Mouse (Mus musculus): ENCODE measurements around the gene Spire2.
A peak's percentile ranks its signal among the peaks of the same experiment; 100 is the strongest.
"Not testable (repeated sequence)": the region's sequence is repeated elsewhere in the genome, so short reads cannot be mapped to it uniquely, and the experiment has no call there.

Gene Spire2

GRCm38 (mm10) chr8:123384883-123385540, 52.5 kb downstream of the Spire2 start:
- peak in 1 of 2 experiments; percentile 56 for DNase-seq

GRCm38 (mm10) chr8:123387041-123387440, 54.5 kb downstream of the Spire2 start:
- DNase-seq: no peak

- DNase-seq: no peak
Measured at GRCm38 (mm10) chr8:123387801-123388200, 55.3 kb downstream of the Spire2 start.

GRCm38 (mm10) chr8:123389026-123389425, 56.5 kb downstream of the Spire2 start:
- DNase-seq: peak; percentile 71 to 81

GRCm38 (mm10) chr8:123398308-123398707, 65.8 kb downstream of the Spire2 start:
- DNase-seq: no peak

- no peak for DNase-seq
Measured at GRCm38 (mm10) chr8:123401936-123402335, 69.4 kb downstream of the Spire2 start.

GRCm38 (mm10) chr8:123402730-123403326, 70.3 kb downstream of the Spire2 start:
- no peak for DNase-seq

- no peak for DNase-seq
Measured at GRCm38 (mm10) chr8:123404521-123404920, 72.0 kb downstream of the Spire2 start.

- peak; percentile 80 to 85 for DNase-seq
Measured at GRCm38 (mm10) chr8:123406786-123407185, 74.3 kb downstream of the Spire2 start, which contains the start of gene Mc1r. Mc1r (plus strand) TSS chr8:123407107.

GRCm38 (mm10) chr8:123407612-123408011, 75.1 kb downstream of the Spire2 start:
- no peak for DNase-seq

GRCm38 (mm10) chr8:123408586-123409544, 76.4 kb downstream of the Spire2 start:
- DNase-seq: no peak

GRCm38 (mm10) chr8:123410049-123410587, 77.6 kb downstream of the Spire2 start:
- peak; percentile 53 to 68 for DNase-seq

GRCm38 (mm10) chr8:123410788-123411187, 78.3 kb downstream of the Spire2 start:
- DNase-seq: peak in 1 of 2 experiments; percentile 57

GRCm38 (mm10) chr8:123411246-123411645, 78.7 kb downstream of the Spire2 start, which contains the start of gene Tubb3:
Tubb3 (plus strand) TSS chr8:123411424.
- peak; percentile 96 to 97 for DNase-seq

- DNase-seq: no peak
Measured at GRCm38 (mm10) chr8:123411781-123412327, 79.3 kb downstream of the Spire2 start.

GRCm38 (mm10) chr8:123412560-123413170, 80.2 kb downstream of the Spire2 start:
- DNase-seq: peak; percentile 57 to 60

- DNase-seq: no peak
Measured at GRCm38 (mm10) chr8:123414255-123414654, 81.7 kb downstream of the Spire2 start.

GRCm38 (mm10) chr8:123414997-123415696, 82.6 kb downstream of the Spire2 start:
- DNase-seq: not testable (repeated sequence)

- DNase-seq: no peak
Measured at GRCm38 (mm10) chr8:123415967-123416943, 83.7 kb downstream of the Spire2 start.

GRCm38 (mm10) chr8:123416944-123417555, 84.5 kb downstream of the Spire2 start:
- DNase-seq: no peak

Data from cerebellum, postnatal 25 days (tissue).